13 mouse cellular contexts compared by ENCODE assay signal in genomic region chr9:23156820-23157570, GRCm38 (mm10).
DNase-seq lines count a peak whose midpoint lies in the region; ATAC-seq and TF ChIP-seq lines count a peak whose summit lies in the region.
"Had no signal": no experiment of that assay in that cellular context is flagged by ENCODE, and none has a peak within 500 bp of the region (broad histone marks: within the 10 kb centered on the region; RNA-seq: fewer than 3 reads in every experiment).

No protein-coding gene starts in this region.

- TF ChIP-seq EP300 in liver, postnatal 0 days (IDR thresholded peaks at IDR 0.05; ENCODE audit: low read depth), result no peak

- no peaks in the 10 kb centered on the region for H3K27me3 ChIP-seq in embryonic facial prominence, embryonic 14.5 days (replicated peaks; ENCODE audit: control insufficient read depth, insufficient read depth, low read length)
- no peaks in the 10 kb centered on the region for H3K27me3 ChIP-seq in embryonic facial prominence, embryonic 10.5 days (replicated peaks; ENCODE audit: low read depth, poor library complexity, severe bottlenecking)
- H3K27me3 ChIP-seq in liver, adult 2 months (ENCODE audit: control insufficient read depth, insufficient read depth, low read length), result no peaks in the 10 kb centered on the region
- no peaks in the 10 kb centered on the region for H3K27me3 ChIP-seq in liver, postnatal 0 days (ENCODE audit: insufficient read depth, low read length)
- H3K27me3 ChIP-seq: liver, embryonic 12.5 days had no signal

- no peak overlapping the region for H3K9ac ChIP-seq in embryonic facial prominence, embryonic 14.5 days (ENCODE audit: low read depth, low read length)
- no peak overlapping the region for H3K9ac ChIP-seq in liver, adult 2 months (ENCODE audit: low read depth, low read length)
- no peak overlapping the region for H3K9ac ChIP-seq in liver, postnatal 0 days (replicated peaks)
- H3K9ac ChIP-seq: liver, embryonic 12.5 days had no signal

- TF ChIP-seq POLR2A in liver, adult 2 months (IDR thresholded peaks at IDR 0.05; ENCODE audit: extremely low read depth, insufficient read depth, low read length), result no peak

- no peak for TF ChIP-seq CTCF in liver, adult 2 months (IDR thresholded peaks at IDR 0.05; ENCODE audit: low read depth, low read length)
- no peak for TF ChIP-seq CTCF in liver, postnatal 0 days (IDR thresholded peaks at IDR 0.05; ENCODE audit: low read depth)

- no peak overlapping the region for H3K4me2 ChIP-seq in embryonic facial prominence, embryonic 14.5 days (ENCODE audit: low read depth, low read length)
- no peak overlapping the region for H3K4me2 ChIP-seq in liver, postnatal 0 days (ENCODE audit: low read depth, low read length)
- H3K4me2 ChIP-seq: liver, embryonic 12.5 days; midbrain, embryonic 11.5 days had no signal

- no peak for ATAC-seq in embryonic facial prominence, embryonic 14.5 days (ENCODE audit: low read depth)
- no peak for ATAC-seq in liver, postnatal 0 days
- ATAC-seq: liver, embryonic 12.5 days had no signal

- H3K36me3 ChIP-seq in embryonic facial prominence, embryonic 14.5 days (ENCODE audit: control insufficient read depth, insufficient read depth, low read length), result no peaks in the 10 kb centered on the region
- H3K36me3 ChIP-seq in embryonic facial prominence, embryonic 10.5 days (replicated peaks), result no peaks in the 10 kb centered on the region
- H3K36me3 ChIP-seq in liver, adult 2 months (ENCODE audit: control insufficient read depth, insufficient read depth, low read length), result no peaks in the 10 kb centered on the region
- no peaks in the 10 kb centered on the region for H3K36me3 ChIP-seq in liver, postnatal 0 days (replicated peaks; ENCODE audit: insufficient read depth, low read length)
- H3K36me3 ChIP-seq: liver, embryonic 12.5 days had no signal

- no peaks in the 10 kb centered on the region for H3K79me2 ChIP-seq in liver, adult 2 months (ENCODE audit: control insufficient read depth, insufficient read depth, low read length)

- no peak overlapping the region for H3K4me3 ChIP-seq in embryonic facial prominence, embryonic 14.5 days (ENCODE audit: low read depth, low read length)
- no peak overlapping the region for H3K4me3 ChIP-seq in embryonic facial prominence, embryonic 10.5 days
- H3K4me3 ChIP-seq in liver, adult 2 months (ENCODE audit: insufficient read depth, low read depth, low read length), result no peak overlapping the region
- no peak overlapping the region for H3K4me3 ChIP-seq in liver, postnatal 0 days (ENCODE audit: low read depth, low read length)
- H3K4me3 ChIP-seq: heart, adult 2 months; liver, embryonic 12.5 days had no signal

- no peaks in the 10 kb centered on the region for H3K9me3 ChIP-seq in embryonic facial prominence, embryonic 14.5 days (ENCODE audit: control insufficient read depth, low read length)
- no peaks in the 10 kb centered on the region for H3K9me3 ChIP-seq in embryonic facial prominence, embryonic 10.5 days
- H3K9me3 ChIP-seq in liver, postnatal 0 days (ENCODE audit: low read length), result no peaks in the 10 kb centered on the region
- H3K9me3 ChIP-seq: liver, embryonic 12.5 days had no signal

- H3K4me1 ChIP-seq in embryonic facial prominence, embryonic 14.5 days (ENCODE audit: control insufficient read depth, insufficient read depth, low read length), result peaks cover 12% of the 10 kb centered on the region; the same call in 1 of the 2 replicates
- H3K4me1 ChIP-seq in embryonic facial prominence, embryonic 10.5 days, result no peaks in the 10 kb centered on the region
- no peaks in the 10 kb centered on the region for H3K4me1 ChIP-seq in liver, adult 2 months (ENCODE audit: control insufficient read depth, insufficient read depth, low read length)
- no peaks in the 10 kb centered on the region for H3K4me1 ChIP-seq in liver, postnatal 0 days (ENCODE audit: insufficient read depth)
- H3K4me1 ChIP-seq: liver, embryonic 12.5 days had no signal

- no peak overlapping the region; the same call in 1 of the 2 replicates for H3K27ac ChIP-seq in embryonic facial prominence, embryonic 14.5 days (replicated peaks; ENCODE audit: low read depth, low read length)
- H3K27ac ChIP-seq in embryonic facial prominence, embryonic 10.5 days (replicated peaks), result no peak overlapping the region
- no peak overlapping the region for H3K27ac ChIP-seq in liver, adult 2 months (replicated peaks; ENCODE audit: insufficient read depth, low read depth, low read length)
- no peak overlapping the region for H3K27ac ChIP-seq in liver, postnatal 0 days (ENCODE audit: low read depth)
- H3K27ac ChIP-seq: heart, adult 2 months; liver, embryonic 12.5 days had no signal

- WGBS in embryonic facial prominence, embryonic 14.5 days, result 39% methylated on average over 5 of the region's 5 CpGs
- 70% methylated on average over 5 of the region's 5 CpGs for WGBS in embryonic facial prominence, embryonic 10.5 days
- WGBS in liver, adult 2 months, result 30% methylated on average over 5 of the region's 5 CpGs
- 37% methylated on average over 5 of the region's 5 CpGs for WGBS in liver, postnatal 0 days (ENCODE audit: insufficient replicate concordance)

- peak; percentile 51 for DNase-seq in embryonic facial prominence, embryonic 14.5 days (ENCODE audit: low spot score)
- no peak for DNase-seq in embryonic facial prominence, embryonic 10.5 days (ENCODE audit: low spot score)
- peak; percentile 27 for DNase-seq in liver, adult 2 months (ENCODE audit: extremely low read depth, low read depth, low spot score)
- DNase-seq in liver, postnatal 0 days, result no peak
- peak; percentile 96 for DNase-seq in fibroblast of lung, adult 2 months (ENCODE audit: low read depth)
- DNase-seq in skeletal muscle tissue, adult 2 months (ENCODE audit: low read depth, low spot score), result peak; percentile 27
- no peak for DNase-seq in spleen, postnatal 4 days (ENCODE audit: low spot score in 2 of 2)
- DNase-seq in spleen, adult 18-20 months, result no peak
- DNase-seq: B cell, adult 2 months; lung, postnatal 14 days had no signal

Comparison
In these comparisons a context has a peak if more than half of its experiments do, and no peak if none do; other contexts are left out.
1. DNase-seq: peak in embryonic facial prominence, embryonic 14.5 days (single experiment), liver, adult 2 months (single experiment), fibroblast of lung, adult 2 months (single experiment) and skeletal muscle tissue, adult 2 months (single experiment); none in embryonic facial prominence, embryonic 10.5 days (single experiment), liver, postnatal 0 days (single experiment), spleen, postnatal 4 days (0 of 2) and spleen, adult 18-20 months (0 of 2).